Mouse (Mus musculus): ENCODE data around the gene Dnah6.

Dnah6 gene

DNA sequence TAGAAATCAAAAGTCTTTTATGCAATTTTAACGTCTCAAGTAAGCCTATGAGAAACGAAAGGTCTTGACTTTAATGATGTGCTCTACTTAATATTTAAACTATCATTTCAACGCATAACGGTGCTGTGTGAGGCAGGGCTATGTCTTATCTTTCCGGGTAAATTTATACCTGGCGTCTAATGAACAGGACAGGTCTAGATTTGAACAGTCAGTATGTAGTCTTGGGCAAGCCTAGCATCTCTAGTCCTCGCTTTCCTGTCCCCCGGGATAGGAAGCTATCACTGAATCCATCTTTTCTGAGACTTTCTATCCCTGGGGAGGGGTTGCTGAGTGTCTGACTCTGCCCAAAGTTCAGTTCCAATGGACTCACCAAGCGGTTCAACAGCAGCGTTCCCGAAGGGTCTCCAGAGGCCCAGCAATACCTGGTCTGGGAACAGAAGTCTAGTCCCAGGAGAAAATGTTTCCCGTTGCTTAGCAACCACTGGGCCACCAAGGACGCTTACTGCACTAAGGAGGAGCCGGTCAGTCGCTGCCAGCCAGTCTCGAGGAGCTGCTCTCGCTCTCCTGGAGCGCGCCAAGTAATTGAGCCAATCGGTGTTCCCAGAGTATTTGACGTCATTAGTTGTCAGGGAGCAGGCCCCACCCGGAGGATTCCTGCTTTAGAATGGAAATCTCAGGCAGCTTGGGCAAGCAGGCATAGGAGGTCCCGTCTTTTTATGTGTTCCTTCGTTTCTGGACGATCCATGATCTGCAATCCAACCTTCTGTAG, at the start of gene Dnah6:
Dnah6 (minus strand) TSS at position 463 of the 769 bp plus-strand sequence.
- DNase-seq = peak; percentile 84

- peak; percentile 32 for DNase-seq
Measured at GRCm38 (mm10) chr6:73269374-73269773, 47.9 kb upstream of the Dnah6 start.

- DNase-seq = no peak
Measured at GRCm38 (mm10) chr6:73267738-73268311, 46.4 kb upstream of the Dnah6 start.

DNA sequence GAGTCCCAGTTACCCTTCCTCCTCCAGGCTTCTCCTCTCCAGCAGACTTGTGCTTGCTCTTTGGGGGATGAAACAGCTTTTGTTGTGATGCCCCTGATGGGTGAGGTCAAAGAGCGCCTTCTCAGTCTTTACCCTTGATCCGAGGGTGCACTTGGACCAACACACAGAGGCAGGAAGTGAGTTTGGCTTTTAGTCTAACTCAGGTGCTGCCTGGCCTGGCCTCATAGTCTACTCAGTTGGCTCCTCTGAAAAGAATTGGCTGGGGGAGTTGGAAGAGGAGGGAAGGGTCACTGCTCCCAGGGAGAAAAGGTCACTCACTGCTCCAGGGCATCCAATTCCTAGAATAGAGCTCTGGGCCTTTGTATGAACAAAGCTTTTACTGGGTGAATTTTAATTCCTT, 43.4 kb upstream of the Dnah6 start:
- DNase-seq = no peak

- no peak for DNase-seq
Measured at GRCm38 (mm10) chr6:73260110-73260509, 38.7 kb upstream of the Dnah6 start.

- DNase-seq = no peak
Measured at GRCm38 (mm10) chr6:73257068-73257467, 35.6 kb upstream of the Dnah6 start.

DNA sequence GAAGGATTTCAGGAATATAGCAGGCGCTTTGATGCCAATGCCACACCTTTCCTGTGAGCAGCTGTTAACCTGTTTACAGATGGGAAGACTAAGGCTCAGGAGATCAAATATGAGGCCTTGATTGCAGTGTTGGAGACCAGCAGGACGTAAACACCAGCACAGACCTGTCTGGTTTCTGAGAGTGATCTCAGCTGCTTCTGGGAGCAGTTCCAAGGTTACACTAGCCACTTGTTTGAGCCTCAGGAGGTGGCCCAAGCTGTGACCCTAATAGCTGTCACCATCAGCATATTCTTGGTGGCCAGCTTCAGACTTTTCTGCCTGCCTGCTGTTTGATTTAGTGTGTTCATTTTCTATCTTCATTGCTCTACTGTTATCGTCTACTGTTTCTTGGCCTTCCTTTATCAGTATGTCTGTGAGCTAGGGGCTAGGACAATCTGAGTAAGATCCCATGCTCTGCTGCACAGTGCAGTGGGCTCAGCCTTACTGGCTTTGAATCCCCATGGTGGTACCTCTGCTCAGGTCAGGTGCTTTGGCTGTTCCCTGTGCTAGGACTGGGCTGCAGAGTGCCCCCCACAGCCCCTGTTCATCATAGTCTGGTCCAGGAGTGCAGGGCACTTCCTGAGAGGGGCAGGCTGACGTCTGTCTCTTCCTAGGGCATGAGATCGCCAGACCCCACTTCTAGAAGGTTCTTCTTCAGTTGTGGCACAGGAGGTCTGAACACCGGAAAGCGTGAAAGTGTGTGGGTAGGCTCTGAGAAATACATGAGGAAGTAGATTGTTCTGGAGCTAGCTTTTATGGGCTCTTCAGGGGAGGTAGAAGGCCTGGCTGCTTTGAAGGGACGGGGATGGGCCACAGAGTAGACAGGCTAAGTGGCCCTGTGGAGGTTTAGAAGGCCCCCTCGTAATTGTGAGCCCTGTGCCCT, 33.1 kb upstream of the Dnah6 start:
- DNase-seq = no peak

DNA sequence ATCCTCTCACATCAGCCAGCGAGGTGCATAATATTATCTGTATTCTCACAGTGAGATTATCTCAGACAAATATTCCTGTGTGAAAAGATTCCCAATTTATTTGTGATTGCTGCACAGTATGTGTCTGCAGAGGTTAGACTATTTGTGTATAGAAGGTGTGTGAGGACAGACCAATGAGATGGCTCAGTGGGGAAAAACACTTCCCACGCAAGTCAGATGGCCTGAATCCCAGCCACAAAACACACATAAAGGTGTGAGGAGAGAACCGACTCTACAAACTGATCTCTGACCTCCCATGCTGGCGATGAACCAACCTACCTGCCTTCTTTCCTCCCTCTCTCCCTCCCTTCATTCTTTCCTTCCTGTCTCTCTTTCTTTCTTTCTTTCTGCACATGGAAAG, 32.1 kb upstream of the Dnah6 start:
- no peak for DNase-seq

- no peak for DNase-seq
Measured at GRCm38 (mm10) chr6:73253006-73253405, 31.6 kb upstream of the Dnah6 start.

GRCm38 (mm10) chr6:73252396-73252795, 30.9 kb upstream of the Dnah6 start:
- DNase-seq = no peak

DNA sequence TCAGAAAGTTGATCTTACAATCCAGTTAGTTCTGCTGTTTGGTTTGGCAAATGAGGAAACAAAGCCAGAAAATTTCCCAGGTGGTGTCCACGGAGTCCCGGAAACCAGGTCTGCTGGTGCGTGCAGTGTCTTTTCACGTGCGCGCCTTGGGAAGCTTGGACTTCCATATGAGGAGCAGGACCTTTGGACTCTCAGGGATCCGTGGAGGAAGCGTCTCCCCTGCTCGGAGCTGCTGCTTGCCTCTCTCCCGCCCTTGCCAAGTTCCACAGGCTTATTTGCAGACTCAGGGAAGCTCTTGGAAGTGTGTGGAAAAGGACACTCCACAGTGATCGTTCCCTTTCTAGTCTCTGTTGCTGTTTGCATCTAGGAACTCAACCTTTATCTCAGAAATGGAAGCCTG, 29.9 kb upstream of the Dnah6 start:
- no peak for DNase-seq

GRCm38 (mm10) chr6:73249851-73250250, 28.4 kb upstream of the Dnah6 start:
- DNase-seq = no peak

- peak; percentile 47 for DNase-seq
Measured at GRCm38 (mm10) chr6:73249049-73249422, 27.6 kb upstream of the Dnah6 start.

DNA sequence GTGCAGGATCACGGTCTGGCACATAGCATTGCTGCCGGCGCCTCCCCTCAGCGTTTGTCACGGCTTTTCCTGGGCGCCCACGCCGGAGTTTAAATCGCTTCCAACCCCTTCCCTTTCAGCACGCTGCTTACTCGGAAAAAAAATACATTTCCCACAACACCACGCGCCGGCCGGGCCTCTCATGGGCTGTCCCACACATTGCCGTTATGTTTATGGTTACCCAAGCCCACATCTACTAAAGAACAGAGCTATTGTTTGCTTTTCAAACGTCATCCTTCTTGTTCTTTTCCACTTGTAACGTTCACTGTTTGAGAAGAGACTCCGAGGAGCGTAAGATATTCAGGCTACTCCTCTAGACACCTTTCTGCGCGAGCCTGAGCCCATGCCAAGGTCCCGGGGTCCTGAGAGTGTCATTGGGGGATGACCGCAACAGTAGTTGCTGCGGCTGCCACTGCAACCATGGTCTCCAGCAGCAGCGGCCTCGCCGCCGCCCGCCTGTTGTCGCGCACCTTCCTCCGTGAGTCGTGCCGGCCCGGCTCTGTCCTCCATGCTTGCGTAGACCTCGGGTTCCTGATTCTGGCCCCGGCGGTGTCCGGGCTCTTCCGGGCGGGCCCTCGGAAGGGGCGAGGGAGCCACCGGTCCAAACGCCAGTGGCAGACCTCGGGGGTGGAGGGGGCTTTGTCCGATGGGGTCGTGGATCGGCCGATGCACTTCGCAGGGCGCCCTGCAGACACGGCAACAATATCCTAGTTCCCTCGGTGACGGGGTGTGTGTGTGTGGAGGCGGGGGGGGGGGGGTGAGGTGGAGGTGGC, 27.0 kb upstream of the Dnah6 start, which contains the start of gene Suclg1:
Suclg1 (plus strand) TSS at position 146 of the 812 bp plus-strand sequence.
- DNase-seq = peak; percentile 85

DNA sequence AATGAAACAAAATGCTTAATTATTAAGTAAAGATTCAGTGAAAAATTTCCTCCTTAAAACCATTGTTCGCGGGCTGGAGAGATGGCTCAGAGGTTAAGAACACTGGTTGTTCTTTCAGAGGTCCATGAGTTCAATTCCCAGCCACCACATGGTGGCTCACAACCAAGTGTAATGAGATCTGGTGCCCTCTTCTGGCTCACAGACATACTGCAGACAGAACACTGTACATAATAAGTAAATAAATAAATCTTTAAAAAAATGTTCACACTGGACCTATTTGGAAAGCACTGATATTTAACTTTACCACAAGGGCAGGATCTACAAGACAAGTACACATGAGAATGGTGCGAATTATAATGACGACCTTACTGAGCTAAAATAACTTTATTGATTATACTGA, 26.0 kb upstream of the Dnah6 start:
- DNase-seq = no peak

DNA sequence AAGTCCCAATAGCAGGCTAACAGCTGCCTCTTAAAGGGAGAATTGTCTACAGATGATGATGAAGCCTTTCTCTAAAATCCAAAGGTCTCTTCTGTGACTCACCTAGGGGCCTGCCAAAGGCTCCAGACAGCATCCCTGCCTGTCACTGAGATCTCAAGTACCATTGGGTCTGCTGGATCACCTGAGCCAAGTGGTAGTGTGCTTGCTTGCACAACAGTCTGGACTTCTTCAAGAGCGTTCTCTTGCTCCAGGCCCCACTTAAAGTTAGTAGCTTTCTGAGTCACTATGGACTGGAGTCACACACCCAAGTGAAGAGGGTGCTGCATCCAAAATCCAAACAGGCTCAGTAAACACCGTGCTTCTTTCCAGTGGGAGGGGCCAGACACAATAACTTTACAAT, 25.4 kb upstream of the Dnah6 start:
- no peak for DNase-seq

DNA sequence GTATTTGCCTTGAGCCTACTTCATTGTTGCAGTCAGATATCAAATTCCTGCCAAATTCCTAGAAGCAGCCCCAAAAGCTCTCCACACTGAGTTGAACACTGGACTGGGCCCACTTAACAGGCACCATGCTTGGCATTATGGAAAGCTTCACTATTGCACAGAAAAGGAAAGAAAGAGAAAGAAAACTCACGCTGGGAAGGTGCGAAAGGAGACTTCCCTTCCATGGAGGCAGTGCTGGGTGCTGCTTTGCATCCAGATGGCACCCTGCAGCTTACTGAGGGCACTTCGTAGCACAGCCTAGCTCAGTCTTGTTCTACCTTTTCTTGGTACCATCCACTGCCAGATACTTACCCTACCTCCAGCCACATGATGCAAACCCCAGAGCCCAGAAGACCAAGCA, 14.2 kb upstream of the Dnah6 start:
- no peak for DNase-seq

DNA sequence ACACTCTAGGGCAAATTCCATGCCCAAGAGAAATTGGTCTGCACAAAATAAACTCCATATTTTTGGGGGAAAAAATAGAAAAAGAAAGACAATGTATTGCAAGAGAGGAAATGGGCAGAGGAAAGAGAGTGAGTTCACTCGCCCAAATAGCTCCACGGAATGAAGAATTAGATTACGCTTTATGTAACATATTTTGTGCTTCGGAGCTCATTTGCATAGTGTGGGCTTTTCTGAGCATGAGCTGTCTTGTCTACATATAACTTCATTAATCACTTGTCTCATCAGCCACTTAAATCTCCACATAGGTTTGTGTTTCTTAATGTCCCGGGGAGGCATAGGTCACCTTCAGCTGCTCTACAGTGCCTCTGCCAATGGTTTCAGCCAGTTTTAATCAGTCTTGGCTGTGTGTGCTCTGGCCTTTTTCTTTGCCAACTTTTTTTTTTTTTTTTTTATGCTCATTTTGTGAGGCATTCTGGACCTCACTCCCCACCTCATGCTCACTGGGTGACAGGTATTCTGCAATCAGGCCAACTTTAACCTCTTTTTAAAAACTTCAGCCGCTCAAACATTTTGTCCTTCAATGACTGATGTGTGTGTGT, 12.9 kb upstream of the Dnah6 start:
- no peak for DNase-seq

DNA sequence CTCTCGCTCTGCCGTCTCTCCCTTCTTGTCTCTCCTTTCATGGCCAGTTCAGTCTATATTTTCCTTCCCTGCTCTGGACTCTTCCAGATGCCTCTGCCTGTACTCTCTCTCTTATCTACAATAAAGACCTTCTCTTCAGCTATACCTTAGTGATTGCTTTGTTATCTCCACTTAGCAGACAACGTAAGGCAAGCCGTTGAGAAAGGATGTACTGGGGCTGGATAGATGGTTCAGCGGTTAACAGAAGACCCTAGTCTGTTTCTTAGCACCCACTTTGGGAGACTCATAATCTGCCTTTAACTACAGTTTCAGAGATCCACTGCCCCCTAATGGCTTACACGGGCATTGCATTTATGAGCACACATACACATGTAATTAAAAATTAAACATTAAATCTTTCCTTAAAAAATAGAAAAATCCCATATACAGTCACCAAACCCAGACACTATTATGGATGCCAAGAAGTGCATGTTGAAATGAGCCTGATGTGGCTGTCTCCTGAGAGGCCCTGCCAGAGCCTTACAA, 11.8 kb upstream of the Dnah6 start:
- no peak for DNase-seq

DNA sequence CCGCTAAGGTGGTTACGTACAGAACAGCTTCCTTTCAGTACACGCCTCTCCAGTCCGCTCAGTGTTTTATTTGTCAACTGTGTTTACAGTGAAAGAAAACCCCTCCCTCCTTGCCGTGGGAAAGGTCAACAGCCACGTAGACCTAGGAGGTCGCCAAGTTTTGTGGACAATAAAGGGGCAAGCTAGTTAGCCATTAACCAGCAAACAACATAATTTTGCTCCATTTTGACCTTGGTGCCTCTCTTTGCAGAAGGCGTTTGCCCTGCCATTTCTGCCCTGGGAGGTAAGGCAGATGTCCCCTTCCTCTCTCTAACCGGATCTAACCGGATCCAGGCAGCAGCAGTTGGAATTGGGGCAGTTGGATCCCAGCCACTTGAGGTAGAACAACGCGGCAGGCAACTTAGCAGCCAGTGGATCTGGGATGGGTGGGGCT, 10.7 kb upstream of the Dnah6 start:
- DNase-seq = no peak

GRCm38 (mm10) chr6:73228881-73229280, 7.4 kb upstream of the Dnah6 start:
- DNase-seq = no peak

- DNase-seq = no peak
Measured at GRCm38 (mm10) chr6:73228408-73228807, 7.0 kb upstream of the Dnah6 start.
